Mouse (Mus musculus): Measurements from ENCODE around the gene Sh3bp5. TPM values are rescaled to one million over a fixed set of nuclear protein-coding genes. Genes with fewer than 3 reads are reported as not detected.

Gene Sh3bp5
- polyA plus RNA-seq, 1 experiment from 2014 or later: 13.8 TPM

- no peak for ATAC-seq
- Histone ChIP-seq H3K4me2 (no peak overlapping the region), H3K27ac (no peak overlapping the region), H3K27me3 (replicated peaks) (no peaks in the 10 kb centered on the region), H3K4me3 (no peak overlapping the region), H3K36me3 (no peaks in the 10 kb centered on the region; the same call in 1 of the 2 replicates), H3K9ac (no peak overlapping the region), H3K4me1 (peaks cover 26% of the 10 kb centered on the region), H3K9me3 (replicated peaks) (no peaks in the 10 kb centered on the region)
- 45% methylated on average over 11 of the region's 11 CpGs for WGBS (ENCODE audit: insufficient replicate concordance)
Measured at GRCm38 (mm10) chr14:31387301-31387981, 48.4 kb downstream of the Sh3bp5 start.

- no peak overlapping the region for H3K27ac ChIP-seq
- H3K27me3 ChIP-seq (replicated peaks): no peaks in the 10 kb centered on the region
- peaks cover 26% of the 10 kb centered on the region for H3K4me1 ChIP-seq
- no peak overlapping the region for H3K4me3 ChIP-seq
- no peaks in the 10 kb centered on the region; the same call in 1 of the 2 replicates for H3K36me3 ChIP-seq
- 38% methylated on average over 13 of the region's 13 CpGs for WGBS (ENCODE audit: insufficient replicate concordance)
- no peak overlapping the region for H3K4me2 ChIP-seq
- H3K9me3 ChIP-seq (replicated peaks): no peaks in the 10 kb centered on the region
- ATAC-seq: no peak
- no peak overlapping the region for H3K9ac ChIP-seq
Measured at GRCm38 (mm10) chr14:31385977-31386697, 49.7 kb downstream of the Sh3bp5 start.

- WGBS (ENCODE audit: insufficient replicate concordance): 67% methylated on average over 5 of the region's 5 CpGs
- no peak overlapping the region for H3K4me3 ChIP-seq
- no peaks in the 10 kb centered on the region for H3K9me3 ChIP-seq (replicated peaks)
- no peak for ATAC-seq
- peaks cover 26% of the 10 kb centered on the region for H3K4me1 ChIP-seq
- no peak overlapping the region for H3K4me2 ChIP-seq
- H3K27me3 ChIP-seq (replicated peaks): no peaks in the 10 kb centered on the region
- no peak overlapping the region for H3K9ac ChIP-seq
- no peaks in the 10 kb centered on the region; the same call in 1 of the 2 replicates for H3K36me3 ChIP-seq
- H3K27ac ChIP-seq: no peak overlapping the region
Measured at GRCm38 (mm10) chr14:31385406-31385805, 50.5 kb downstream of the Sh3bp5 start.

- Histone ChIP-seq H3K4me1 (peaks cover 26% of the 10 kb centered on the region), H3K4me2 (no peak overlapping the region), H3K27me3 (replicated peaks) (no peaks in the 10 kb centered on the region), H3K4me3 (no peak overlapping the region), H3K9ac (no peak overlapping the region), H3K36me3 (no peaks in the 10 kb centered on the region; the same call in 1 of the 2 replicates), H3K27ac (no peak overlapping the region), H3K9me3 (replicated peaks) (no peaks in the 10 kb centered on the region)
- ATAC-seq: no peak
- WGBS (ENCODE audit: insufficient replicate concordance): 67% methylated on average over 13 of the region's 13 CpGs
Measured at GRCm38 (mm10) chr14:31384366-31385323, 51.2 kb downstream of the Sh3bp5 start.

- Histone ChIP-seq H3K27me3 (replicated peaks) (no peaks in the 10 kb centered on the region), H3K4me2 (no peak overlapping the region), H3K4me1 (peaks cover 26% of the 10 kb centered on the region), H3K36me3 (peaks cover 8% of the 10 kb centered on the region), H3K9me3 (replicated peaks) (no peaks in the 10 kb centered on the region), H3K27ac (no peak overlapping the region), H3K9ac (no peak overlapping the region), H3K4me3 (no peak overlapping the region)
- no peak for ATAC-seq
- WGBS (ENCODE audit: insufficient replicate concordance): 67% methylated on average over 11 of the region's 11 CpGs
Measured at GRCm38 (mm10) chr14:31383470-31384050, 52.3 kb downstream of the Sh3bp5 start.

GRCm38 (mm10) chr14:31382276-31382675 is 53.6 kb downstream of the Sh3bp5 start:
- Histone ChIP-seq H3K4me3 (no peak overlapping the region), H3K27me3 (replicated peaks) (no peaks in the 10 kb centered on the region), H3K9ac (no peak overlapping the region), H3K36me3 (peaks cover 17% of the 10 kb centered on the region), H3K9me3 (replicated peaks) (no peaks in the 10 kb centered on the region), H3K4me1 (peaks cover 17% of the 10 kb centered on the region), H3K4me2 (no peak overlapping the region), H3K27ac (no peak overlapping the region)
- ATAC-seq: no peak
- WGBS (ENCODE audit: insufficient replicate concordance): 79% methylated on average over 8 of the region's 8 CpGs

GRCm38 (mm10) chr14:31376331-31376730 is 59.5 kb downstream of the Sh3bp5 start:
- no peaks in the 10 kb centered on the region for H3K9me3 ChIP-seq (replicated peaks)
- peaks cover 71% of the 10 kb centered on the region for H3K36me3 ChIP-seq
- H3K9ac ChIP-seq: no peak overlapping the region
- 86% methylated on average over 3 of the region's 3 CpGs for WGBS (ENCODE audit: insufficient replicate concordance)
- no peaks in the 10 kb centered on the region for H3K4me1 ChIP-seq
- H3K4me2 ChIP-seq: no peak overlapping the region
- H3K27me3 ChIP-seq (replicated peaks): no peaks in the 10 kb centered on the region
- H3K27ac ChIP-seq: no peak overlapping the region
- ATAC-seq: no peak
- no peak overlapping the region for H3K4me3 ChIP-seq

GRCm38 (mm10) chr14:31374390-31374789 is 61.5 kb downstream of the Sh3bp5 start:
- no peak overlapping the region for H3K4me2 ChIP-seq
- no peaks in the 10 kb centered on the region for H3K4me1 ChIP-seq
- peaks cover 90% of the 10 kb centered on the region for H3K36me3 ChIP-seq
- no peak overlapping the region for H3K4me3 ChIP-seq
- H3K9me3 ChIP-seq (replicated peaks): no peaks in the 10 kb centered on the region
- no peak overlapping the region for H3K9ac ChIP-seq
- H3K27me3 ChIP-seq (replicated peaks): no peaks in the 10 kb centered on the region
- ATAC-seq: no peak
- H3K27ac ChIP-seq: no peak overlapping the region
- 70% methylated on average over 6 of the region's 6 CpGs for WGBS (ENCODE audit: insufficient replicate concordance)

GRCm38 (mm10) chr14:31369377-31369776 is 66.5 kb downstream of the Sh3bp5 start:
- 86% methylated on average over 3 of the region's 3 CpGs for WGBS (ENCODE audit: insufficient replicate concordance)
- Histone ChIP-seq H3K27ac (no peak overlapping the region), H3K27me3 (replicated peaks) (no peaks in the 10 kb centered on the region), H3K9ac (no peak overlapping the region), H3K9me3 (replicated peaks) (no peaks in the 10 kb centered on the region), H3K4me2 (no peak overlapping the region), H3K4me3 (no peak overlapping the region), H3K4me1 (peaks cover 7% of the 10 kb centered on the region; the same call in 1 of the 2 replicates), H3K36me3 (peaks cover 85% of the 10 kb centered on the region)
- ATAC-seq: no peak

- 65% methylated on average over 7 of the region's 7 CpGs for WGBS (ENCODE audit: insufficient replicate concordance)
- ATAC-seq: no peak
- no peak overlapping the region for H3K27ac ChIP-seq
- H3K9me3 ChIP-seq (replicated peaks): no peaks in the 10 kb centered on the region
- peaks cover 85% of the 10 kb centered on the region for H3K36me3 ChIP-seq
- H3K9ac ChIP-seq: no peak overlapping the region
- no peak overlapping the region for H3K4me3 ChIP-seq
- peaks cover 7% of the 10 kb centered on the region; the same call in 1 of the 2 replicates for H3K4me1 ChIP-seq
- no peak overlapping the region for H3K4me2 ChIP-seq
- no peaks in the 10 kb centered on the region for H3K27me3 ChIP-seq (replicated peaks)
Measured at GRCm38 (mm10) chr14:31367951-31368350, 67.9 kb downstream of the Sh3bp5 start.

GRCm38 (mm10) chr14:31365350-31365749 is 70.5 kb downstream of the Sh3bp5 start:
- H3K9ac ChIP-seq: no peak overlapping the region
- H3K4me1 ChIP-seq: peaks cover 10% of the 10 kb centered on the region; the same call in 1 of the 2 replicates
- no peak overlapping the region for H3K27ac ChIP-seq
- H3K27me3 ChIP-seq (replicated peaks): no peaks in the 10 kb centered on the region
- H3K4me2 ChIP-seq: no peak overlapping the region
- H3K9me3 ChIP-seq (replicated peaks): no peaks in the 10 kb centered on the region
- H3K4me3 ChIP-seq: no peak overlapping the region
- no peak for ATAC-seq
- H3K36me3 ChIP-seq: peaks cover 77% of the 10 kb centered on the region
